Mouse (Mus musculus): ENCODE results near the gene Sh3gl3. TPM values are rescaled to one million over a fixed set of nuclear protein-coding genes. Genes with fewer than 3 reads are reported as not detected.

Sh3gl3 gene
- polyA plus RNA-seq, 1 experiment from 2014 or later: 93.8 TPM

DNA sequence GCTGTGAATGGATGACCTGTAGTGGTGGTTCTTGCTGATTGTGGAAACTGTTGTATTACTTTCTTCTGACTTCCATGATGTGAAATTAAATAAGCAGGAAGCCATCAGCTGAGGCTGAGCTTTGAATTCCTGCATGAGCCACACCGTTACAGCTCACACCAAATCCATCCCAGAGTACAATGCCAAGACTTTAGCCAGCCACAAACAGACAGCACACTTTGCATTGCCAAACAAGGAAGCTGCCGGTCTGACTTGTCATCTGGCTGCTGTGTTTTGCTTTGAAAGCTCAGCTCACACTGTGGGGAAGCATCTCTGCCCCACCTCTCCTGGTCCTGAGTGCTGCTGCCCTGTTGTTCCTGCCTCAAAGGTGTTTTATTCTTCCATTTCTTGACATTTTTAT lies 9.1 kb downstream of the Sh3gl3 start:
- Histone ChIP-seq H3K4me3 (ENCODE audit: low read depth, low read length) (no peak overlapping the region), H3K4me2 (ENCODE audit: low read depth, low read length) (no peak overlapping the region), H3K4me1 (ENCODE audit: control insufficient read depth, insufficient read depth, low read length) (no peaks in the 10 kb centered on the region), H3K9me3 (ENCODE audit: control insufficient read depth, low read length) (no peaks in the 10 kb centered on the region; the same call in 1 of the 2 replicates), H3K36me3 (ENCODE audit: control insufficient read depth, insufficient read depth, low read length) (no peaks in the 10 kb centered on the region), H3K27ac (ENCODE audit: low read depth, low read length) (no peak overlapping the region), H3K9ac (replicated peaks; ENCODE audit: low read depth, low read length) (no peak overlapping the region), H3K27me3 (ENCODE audit: control insufficient read depth, insufficient read depth, low read length) (no peaks in the 10 kb centered on the region)
- 28% methylated on average over 2 of the region's 2 CpGs for WGBS
- no peak for ATAC-seq (ENCODE audit: low read depth)

DNA sequence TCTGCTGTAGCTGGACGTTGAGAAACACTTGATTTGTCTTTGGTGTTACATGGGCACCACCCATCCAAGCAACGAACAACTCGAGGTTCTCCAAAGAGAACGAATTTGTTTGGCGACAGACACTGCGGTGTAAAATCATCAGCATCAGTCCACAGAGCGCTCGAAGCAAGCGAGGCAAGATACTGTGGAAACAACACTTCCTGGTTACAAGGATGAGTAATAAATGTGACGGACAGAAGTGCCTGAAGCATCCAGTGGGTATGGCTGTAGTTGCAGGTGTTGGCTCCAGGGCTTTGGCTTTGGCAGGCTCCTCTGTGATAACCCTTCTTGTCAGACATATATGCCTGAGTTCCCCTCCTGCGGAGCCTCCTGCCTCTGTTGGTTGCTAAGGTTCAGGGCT lies 18.0 kb downstream of the Sh3gl3 start:
- Histone ChIP-seq H3K27me3 (ENCODE audit: control insufficient read depth, insufficient read depth, low read length) (no peaks in the 10 kb centered on the region), H3K36me3 (ENCODE audit: control insufficient read depth, insufficient read depth, low read length) (no peaks in the 10 kb centered on the region), H3K9ac (replicated peaks; ENCODE audit: low read depth, low read length) (no peak overlapping the region), H3K4me3 (ENCODE audit: low read depth, low read length) (no peak overlapping the region), H3K27ac (ENCODE audit: low read depth, low read length) (no peak overlapping the region), H3K4me1 (ENCODE audit: control insufficient read depth, insufficient read depth, low read length) (no peaks in the 10 kb centered on the region), H3K9me3 (ENCODE audit: control insufficient read depth, low read length) (no peaks in the 10 kb centered on the region), H3K4me2 (ENCODE audit: low read depth, low read length) (no peak overlapping the region)
- ATAC-seq (ENCODE audit: low read depth): no peak
- 92% methylated on average over 11 of the region's 11 CpGs for WGBS

- H3K4me2 ChIP-seq (ENCODE audit: low read depth, low read length): no peak overlapping the region
- 84% methylated on average over 4 of the region's 4 CpGs for WGBS
- no peak overlapping the region for H3K4me3 ChIP-seq (ENCODE audit: low read depth, low read length)
- no peaks in the 10 kb centered on the region for H3K27me3 ChIP-seq (ENCODE audit: control insufficient read depth, insufficient read depth, low read length)
- no peak overlapping the region for H3K27ac ChIP-seq (ENCODE audit: low read depth, low read length)
- H3K4me1 ChIP-seq (ENCODE audit: control insufficient read depth, insufficient read depth, low read length): no peaks in the 10 kb centered on the region
- H3K9me3 ChIP-seq (ENCODE audit: control insufficient read depth, low read length): no peaks in the 10 kb centered on the region
- H3K36me3 ChIP-seq (ENCODE audit: control insufficient read depth, insufficient read depth, low read length): no peaks in the 10 kb centered on the region
- no peak for ATAC-seq (ENCODE audit: low read depth)
- H3K9ac ChIP-seq (replicated peaks; ENCODE audit: low read depth, low read length): no peak overlapping the region
Measured at GRCm38 (mm10) chr7:82192512-82192911, 18.9 kb downstream of the Sh3gl3 start.

- no peak for ATAC-seq (ENCODE audit: low read depth)
- WGBS: 71% methylated on average over 7 of the region's 7 CpGs
- H3K9me3 ChIP-seq (ENCODE audit: control insufficient read depth, low read length): no peaks in the 10 kb centered on the region
Measured at GRCm38 (mm10) chr7:82203111-82203510, 29.5 kb downstream of the Sh3gl3 start.

DNA sequence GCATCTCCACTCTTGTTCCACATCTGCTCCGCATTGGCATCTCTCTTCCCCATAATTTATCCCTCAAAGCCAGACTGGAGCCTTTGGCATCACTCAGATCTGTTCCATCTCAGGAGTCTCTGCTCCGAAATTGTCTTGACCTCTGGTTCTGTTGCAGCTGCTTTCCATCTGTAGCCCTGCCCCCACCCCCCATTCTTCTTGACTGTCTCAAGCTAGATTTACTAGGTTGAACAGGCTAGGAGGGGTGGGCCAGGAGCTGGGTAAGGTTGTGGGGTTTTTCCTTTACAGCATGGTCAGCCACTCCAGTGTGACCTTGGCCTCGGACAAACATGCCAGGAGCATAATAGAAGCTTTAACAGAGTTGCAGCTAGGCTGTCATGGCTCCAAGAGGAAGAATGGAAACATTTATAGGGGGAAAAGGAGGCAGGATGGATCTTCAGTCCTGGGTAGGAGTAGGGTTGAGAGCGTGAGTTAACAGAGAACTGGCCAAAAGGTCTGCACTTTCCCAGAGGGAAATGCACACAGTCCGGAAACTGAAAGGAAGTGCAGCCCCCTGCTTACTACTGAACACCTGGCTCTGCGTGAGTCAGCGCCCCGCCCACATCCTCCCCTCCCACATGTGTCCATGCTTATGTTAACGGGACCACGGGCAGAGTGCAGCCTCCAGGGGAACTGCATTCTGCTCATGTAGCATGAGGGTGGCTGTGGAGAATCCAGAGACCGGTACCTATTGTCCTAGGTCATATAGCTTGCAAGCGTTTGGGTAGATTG lies 30.6 kb downstream of the Sh3gl3 start:
- Histone ChIP-seq H3K36me3 (ENCODE audit: control insufficient read depth, insufficient read depth, low read length) (no peaks in the 10 kb centered on the region), H3K4me2 (ENCODE audit: low read depth, low read length) (no peak overlapping the region), H3K9me3 (ENCODE audit: control insufficient read depth, low read length) (no peaks in the 10 kb centered on the region), H3K9ac (replicated peaks; ENCODE audit: low read depth, low read length) (no peak overlapping the region), H3K27me3 (ENCODE audit: control insufficient read depth, insufficient read depth, low read length) (no peaks in the 10 kb centered on the region), H3K4me3 (ENCODE audit: low read depth, low read length) (no peak overlapping the region), H3K4me1 (ENCODE audit: control insufficient read depth, insufficient read depth, low read length) (no peaks in the 10 kb centered on the region), H3K27ac (ENCODE audit: low read depth, low read length) (no peak overlapping the region)
- no peak for ATAC-seq (ENCODE audit: low read depth)
- 52% methylated on average over 12 of the region's 12 CpGs for WGBS

More at GRCm38 (mm10) chr7:82203111-82203510, 29.5 kb downstream of the Sh3gl3 start:
- H3K4me2 ChIP-seq (ENCODE audit: low read depth, low read length): no peak overlapping the region
- H3K27ac ChIP-seq (ENCODE audit: low read depth, low read length): no peak overlapping the region
- H3K4me3 ChIP-seq (ENCODE audit: low read depth, low read length): no peak overlapping the region
- no peaks in the 10 kb centered on the region for H3K4me1 ChIP-seq (ENCODE audit: control insufficient read depth, insufficient read depth, low read length)
- H3K9ac ChIP-seq (replicated peaks; ENCODE audit: low read depth, low read length): no peak overlapping the region
- no peaks in the 10 kb centered on the region for H3K27me3 ChIP-seq (ENCODE audit: control insufficient read depth, insufficient read depth, low read length)
- H3K36me3 ChIP-seq (ENCODE audit: control insufficient read depth, insufficient read depth, low read length): no peaks in the 10 kb centered on the region

DNA sequence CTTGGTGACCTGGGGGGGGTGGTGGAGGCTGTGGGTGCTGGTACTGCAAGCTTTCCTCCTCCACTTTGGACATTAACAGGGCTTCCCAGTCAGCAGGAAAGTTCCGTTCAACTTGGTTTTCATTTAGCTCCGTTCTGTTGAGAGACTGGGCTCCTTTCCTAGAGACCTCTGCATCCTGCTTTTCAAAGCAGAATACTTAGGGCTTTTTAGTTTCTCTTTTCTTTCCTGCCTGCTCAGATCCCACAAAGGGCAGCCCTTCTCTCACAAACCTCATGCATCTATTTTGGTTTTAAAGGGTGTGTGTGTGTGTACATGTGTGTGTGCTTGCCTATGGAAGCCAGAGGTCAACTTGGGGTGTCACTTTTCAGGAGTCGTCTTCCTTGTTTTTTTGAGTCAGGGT lies 31.3 kb downstream of the Sh3gl3 start:
- Histone ChIP-seq H3K4me1 (ENCODE audit: control insufficient read depth, insufficient read depth, low read length) (no peaks in the 10 kb centered on the region), H3K9ac (replicated peaks; ENCODE audit: low read depth, low read length) (no peak overlapping the region), H3K36me3 (ENCODE audit: control insufficient read depth, insufficient read depth, low read length) (no peaks in the 10 kb centered on the region), H3K27me3 (ENCODE audit: control insufficient read depth, insufficient read depth, low read length) (no peaks in the 10 kb centered on the region), H3K9me3 (ENCODE audit: control insufficient read depth, low read length) (no peaks in the 10 kb centered on the region), H3K4me2 (ENCODE audit: low read depth, low read length) (no peak overlapping the region), H3K27ac (ENCODE audit: low read depth, low read length) (no peak overlapping the region), H3K4me3 (ENCODE audit: low read depth, low read length) (no peak overlapping the region)
- no peak for ATAC-seq (ENCODE audit: low read depth)
- WGBS: 80% methylated on average over 3 of the region's 3 CpGs

- 90% methylated on average over 8 of the region's 8 CpGs for WGBS
- no peak overlapping the region for H3K9ac ChIP-seq (replicated peaks; ENCODE audit: low read depth, low read length)
- ATAC-seq (ENCODE audit: low read depth): no peak
- no peaks in the 10 kb centered on the region for H3K4me1 ChIP-seq (ENCODE audit: control insufficient read depth, insufficient read depth, low read length)
- H3K9me3 ChIP-seq (ENCODE audit: control insufficient read depth, low read length): no peaks in the 10 kb centered on the region
- no peaks in the 10 kb centered on the region for H3K27me3 ChIP-seq (ENCODE audit: control insufficient read depth, insufficient read depth, low read length)
- H3K4me3 ChIP-seq (ENCODE audit: low read depth, low read length): no peak overlapping the region
- H3K4me2 ChIP-seq (ENCODE audit: low read depth, low read length): no peak overlapping the region
- H3K27ac ChIP-seq (ENCODE audit: low read depth, low read length): no peak overlapping the region
- H3K36me3 ChIP-seq (ENCODE audit: control insufficient read depth, insufficient read depth, low read length): no peaks in the 10 kb centered on the region
Measured at GRCm38 (mm10) chr7:82206787-82207186, 33.1 kb downstream of the Sh3gl3 start.

DNA sequence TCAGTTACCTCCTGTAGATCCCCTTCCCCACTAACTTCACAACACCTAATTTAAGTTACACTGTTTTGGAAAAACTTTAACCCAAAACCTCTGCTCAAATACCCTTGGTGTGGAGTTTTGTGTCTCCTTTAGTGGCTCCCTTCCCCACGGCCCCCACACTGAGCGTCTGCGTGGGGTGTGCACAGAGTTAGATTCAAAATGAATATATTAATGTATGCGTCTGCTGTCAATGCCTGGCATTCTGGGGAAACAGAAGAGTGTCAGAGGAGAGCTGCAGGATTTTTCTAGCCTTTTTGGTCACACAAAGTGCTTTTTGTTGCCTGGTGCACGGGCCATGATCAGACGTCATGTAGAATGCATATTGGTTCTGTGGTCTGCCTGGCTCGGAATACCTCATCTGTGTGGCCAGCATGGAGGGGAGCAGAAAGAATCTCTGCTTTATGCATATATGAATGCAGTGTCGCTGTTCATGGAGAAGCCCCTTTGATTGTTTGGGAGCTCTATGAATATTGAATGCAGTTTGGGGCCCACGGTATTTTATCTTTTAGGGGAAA lies 47.8 kb downstream of the Sh3gl3 start:
- WGBS: 74% methylated on average over 9 of the region's 9 CpGs
- no peaks in the 10 kb centered on the region for H3K36me3 ChIP-seq (ENCODE audit: control insufficient read depth, insufficient read depth, low read length)
- no peak for ATAC-seq (ENCODE audit: low read depth)
- no peaks in the 10 kb centered on the region for H3K27me3 ChIP-seq (ENCODE audit: control insufficient read depth, insufficient read depth, low read length)
- H3K4me2 ChIP-seq (ENCODE audit: low read depth, low read length): no peak overlapping the region
- H3K27ac ChIP-seq (ENCODE audit: low read depth, low read length): no peak overlapping the region
- no peaks in the 10 kb centered on the region for H3K9me3 ChIP-seq (ENCODE audit: control insufficient read depth, low read length)
- no peak overlapping the region for H3K4me3 ChIP-seq (ENCODE audit: low read depth, low read length)
- no peaks in the 10 kb centered on the region for H3K4me1 ChIP-seq (ENCODE audit: control insufficient read depth, insufficient read depth, low read length)
- H3K9ac ChIP-seq (replicated peaks; ENCODE audit: low read depth, low read length): no peak overlapping the region

- H3K27ac ChIP-seq (ENCODE audit: low read depth, low read length): no peak overlapping the region
- no peaks in the 10 kb centered on the region for H3K9me3 ChIP-seq (ENCODE audit: control insufficient read depth, low read length)
- no peaks in the 10 kb centered on the region for H3K27me3 ChIP-seq (ENCODE audit: control insufficient read depth, insufficient read depth, low read length)
- no peak overlapping the region for H3K4me2 ChIP-seq (ENCODE audit: low read depth, low read length)
- H3K9ac ChIP-seq (replicated peaks; ENCODE audit: low read depth, low read length): no peak overlapping the region
- H3K4me3 ChIP-seq (ENCODE audit: low read depth, low read length): no peak overlapping the region
- no peaks in the 10 kb centered on the region for H3K4me1 ChIP-seq (ENCODE audit: control insufficient read depth, insufficient read depth, low read length)
- WGBS: 34% methylated on average over 10 of the region's 10 CpGs
- ATAC-seq (ENCODE audit: low read depth): no peak
- H3K36me3 ChIP-seq (ENCODE audit: control insufficient read depth, insufficient read depth, low read length): no peaks in the 10 kb centered on the region
Measured at GRCm38 (mm10) chr7:82223906-82224846, 50.5 kb downstream of the Sh3gl3 start.
